In genomic region chr2:148454014-148454542, GRCm38 (mm10) we compare ENCODE assay signal across 29 mouse cellular contexts. TPM values are rescaled to one million over a fixed set of nuclear protein-coding genes. Genes with fewer than 3 reads are reported as not detected.
DNase-seq lines count a peak whose midpoint lies in the region; TF ChIP-seq lines count a peak whose summit lies in the region.
"Had no signal": no experiment of that assay in that cellular context is flagged by ENCODE, and none has a peak within 500 bp of the region (broad histone marks: within the 10 kb centered on the region; RNA-seq: fewer than 3 reads in every experiment).

No protein-coding gene starts in this region.

- TF ChIP-seq CTCF in embryonic fibroblast, embryonic 13.5 days (IDR thresholded peaks at IDR 0.05; ENCODE audit: borderline replicate concordance, insufficient read depth, low read length) = no peak

- DNase-seq in heart, adult 11 months = peak; percentile 2
- DNase-seq in heart, adult 8-10 months (ENCODE audit: low spot score) = no peak
- peak; percentile 92 for DNase-seq in 3T3-L1 (ENCODE audit: low read depth, low spot score)
- no peak for DNase-seq in frontal cortex, postnatal 10 days (ENCODE audit: low spot score in 2 of 2)
- no peak for DNase-seq in B cell, adult 2 months
- DNase-seq: adrenal gland, postnatal 14 days; cerebellum, adult 18-20 months; cerebellum, postnatal 10 days; gastrocnemius, postnatal 25 days; heart, postnatal 14 days; kidney, adult 18-20 months; kidney, postnatal 25 days; lung, embryonic 14.5 days; thymus, adult 2 months; thymus, postnatal 36 days had no signal

- peak overlapping the region; percentile 37 for H3K4me2 ChIP-seq in myocyte (ENCODE audit: low read depth)
- H3K4me2 ChIP-seq: embryonic facial prominence, embryonic 13.5 days; forebrain, embryonic 13.5 days; kidney, embryonic 15.5 days; limb, embryonic 12.5 days; liver, embryonic 15.5 days; lung, embryonic 14.5 days; midbrain, embryonic 11.5 days; neural tube, embryonic 13.5 days had no signal

- H3K4me1 ChIP-seq in embryonic fibroblast, embryonic 13.5 days (ENCODE audit: control insufficient read depth, insufficient read depth, low read length) = no peaks in the 10 kb centered on the region; the same call in 1 of the 2 replicates
- H3K4me1 ChIP-seq: embryonic facial prominence, embryonic 13.5 days; forebrain, embryonic 13.5 days; kidney, embryonic 15.5 days; limb, embryonic 12.5 days; liver, embryonic 15.5 days; neural tube, embryonic 13.5 days had no signal

- H3K79me2 ChIP-seq in myocyte (ENCODE audit: control insufficient read depth, insufficient read depth) = no peaks in the 10 kb centered on the region

- H3K27me3 ChIP-seq in myocyte (ENCODE audit: control insufficient read depth, insufficient read depth, insufficient read length) = no peaks in the 10 kb centered on the region
- H3K27me3 ChIP-seq: embryonic facial prominence, embryonic 13.5 days; forebrain, embryonic 13.5 days; kidney, embryonic 15.5 days; limb, embryonic 12.5 days; liver, embryonic 15.5 days; neural tube, embryonic 13.5 days had no signal

- no peak overlapping the region for H3ac ChIP-seq in myocyte (ENCODE audit: control insufficient read depth, insufficient read length)

- no peak overlapping the region for H3K4me3 ChIP-seq in embryonic fibroblast, embryonic 13.5 days (ENCODE audit: insufficient read depth, low read length)
- no peak overlapping the region for H3K4me3 ChIP-seq in myocyte
- H3K4me3 ChIP-seq: embryonic facial prominence, embryonic 13.5 days; erythroblast, embryonic 14.5 days; forebrain, embryonic 13.5 days; kidney, embryonic 15.5 days; left cerebral cortex, adult 2 months; limb, embryonic 12.5 days; liver, embryonic 15.5 days; neural tube, embryonic 13.5 days had no signal

- H3K27ac ChIP-seq in embryonic fibroblast, embryonic 13.5 days (ENCODE audit: insufficient read depth, low read length) = peak overlapping the region; percentile 61
- H3K27ac ChIP-seq: embryonic facial prominence, embryonic 13.5 days; forebrain, embryonic 13.5 days; kidney, embryonic 15.5 days; left cerebral cortex, adult 2 months; limb, embryonic 12.5 days; liver, embryonic 15.5 days; neural tube, embryonic 13.5 days; stomach, postnatal 0 days had no signal

- H3K36me3 ChIP-seq in myocyte (ENCODE audit: control insufficient read depth, insufficient read depth) = no peaks in the 10 kb centered on the region
- H3K36me3 ChIP-seq: embryonic facial prominence, embryonic 13.5 days; kidney, embryonic 15.5 days; limb, embryonic 12.5 days; liver, embryonic 15.5 days; neural tube, embryonic 13.5 days had no signal

- no peak for TF ChIP-seq POLR2A in embryonic fibroblast, embryonic 13.5 days (IDR thresholded peaks at IDR 0.05; ENCODE audit: low read depth, low read length)
- TF ChIP-seq POLR2A in myocyte (IDR thresholded peaks at IDR 0.05; ENCODE audit: insufficient read length, low read depth) = no peak

TF ChIP-seq in myocyte, 11 proteins besides CTCF, POLR2A, EP300 and RAD21:
- peak in 2 of 3 experiments; percentile 10 to 69 for TF ChIP-seq MYOD1 (IDR thresholded peaks at IDR 0.05; ENCODE audit: control insufficient read depth in 1 of 3, insufficient read length in 2 of 3, low read depth in 2 of 3)
- TF ChIP-seq POLR2AphosphoS2 (IDR thresholded peaks at IDR 0.05; ENCODE audit: insufficient read length, low read depth) = no peak
- peak; percentile 92 for TF ChIP-seq CEBPB (IDR thresholded peaks at IDR 0.05; ENCODE audit: insufficient read depth, poor library complexity, severe bottlenecking)
- TF ChIP-seq MAX (IDR thresholded peaks at IDR 0.05; ENCODE audit: low read depth) = peak; percentile 44

RNA-seq across cellular contexts. Expression of gene Cd93, which starts 10.7 kb away (rescaled TPM):
- total RNA-seq in heart, adult 8-10 months (2022) = 10 to 100 TPM; 30.6 to 48.2 (median 40.0) TPM
- 0.50 and 1.1 TPM in 2 replicates for polyA plus RNA-seq in embryonic fibroblast, embryonic 13.5 days (2011; ENCODE audit: insufficient read length, low read depth, missing spikeins)
- polyA plus RNA-seq in myocyte (2012; fragmentation: generic; extraction: Trizol) = 0.12 TPM

RNA-seq across cellular contexts. Expression of gene Thbd, which starts 46.1 kb away (rescaled TPM):
- total RNA-seq in heart, adult 8-10 months (2022) = 10 to 100 TPM; 34.5 to 51.7 (median 43.7) TPM
- polyA plus RNA-seq in embryonic fibroblast, embryonic 13.5 days (2011; ENCODE audit: insufficient read length, low read depth, missing spikeins) = 66.5 and 77.2 TPM in 2 replicates
- polyA plus RNA-seq in myocyte (2012; fragmentation: generic; extraction: Trizol) = 4.1 TPM
- polyA plus RNA-seq: erythroblast, embryonic 14.5 days had no signal

RNA-seq across cellular contexts. Expression of gene Sstr4, which starts 58.9 kb away (rescaled TPM):
- 1 to 10 TPM in 3 of 4 experiments, under 1 TPM in 1; 0.98 to 1.8 (median 1.3) TPM for total RNA-seq in heart, adult 8-10 months (2022)
- polyA plus RNA-seq in embryonic fibroblast, embryonic 13.5 days (2011; ENCODE audit: insufficient read length, low read depth, missing spikeins) = 0.84 and 0.92 TPM in 2 replicates
- not detected for polyA plus RNA-seq in myocyte (2012; fragmentation: generic; extraction: Trizol)
- total RNA-seq: common myeloid progenitor, adult 5-6 weeks; liver, adult 2 months had no signal
- polyA plus RNA-seq: erythroblast, embryonic 14.5 days; liver, adult 2 months; liver, embryonic 15.5 days had no signal

Comparison
In these comparisons a context has a peak if more than half of its experiments do, and no peak if none do; other contexts are left out.
1. DNase-seq: peak in heart, adult 11 months (single experiment) and 3T3-L1 (single experiment); none in heart, adult 8-10 months (single experiment), frontal cortex, postnatal 10 days (0 of 2) and B cell, adult 2 months (0 of 2).
2. RNA of gene Thbd, which starts 46.1 kb away (polyA plus RNA-seq): 66.5 to 77.2 TPM in embryonic fibroblast, embryonic 13.5 days; 4.1 TPM in myocyte (single experiment); every median in the first group is over 10 times any median in the second.